12 mouse cellular contexts compared by ENCODE assay signal in genomic region chr4:118149055-118149576, GRCm38 (mm10).
"Had no signal": no experiment of that assay in that cellular context is flagged by ENCODE, and none has a peak within 500 bp of the region (broad histone marks: within the 10 kb centered on the region; RNA-seq: fewer than 3 reads in every experiment).

No protein-coding gene starts in this region.

- H3K9ac ChIP-seq: liver, embryonic 15.5 days; midbrain, embryonic 13.5 days had no signal

- DNase-seq: kidney, postnatal 4 days; liver; lung, adult 2 months; lung, postnatal 36 days; right cerebral cortex, postnatal 14 days; thymus, postnatal 4 days had no signal

- ATAC-seq: intestine, postnatal 0 days; lung, postnatal 0 days; midbrain, embryonic 13.5 days had no signal

- H3K4me1 ChIP-seq: limb, embryonic 12.5 days; midbrain, embryonic 13.5 days had no signal

- H3K4me2 ChIP-seq: limb, embryonic 12.5 days; liver, embryonic 15.5 days; midbrain, embryonic 13.5 days had no signal

- H3K4me3 ChIP-seq: limb, embryonic 12.5 days; liver, embryonic 15.5 days; midbrain, embryonic 13.5 days had no signal

- H3K27ac ChIP-seq: kidney, postnatal 0 days; limb, embryonic 12.5 days; liver, embryonic 15.5 days; midbrain, embryonic 13.5 days had no signal

- H3K9me3 ChIP-seq: limb, embryonic 12.5 days; liver, embryonic 15.5 days; midbrain, embryonic 13.5 days had no signal

- H3K27me3 ChIP-seq: limb, embryonic 12.5 days; liver, embryonic 15.5 days; midbrain, embryonic 13.5 days had no signal
